ENCODE assay signal across 26 mouse cellular contexts in the genomic region with DNA sequence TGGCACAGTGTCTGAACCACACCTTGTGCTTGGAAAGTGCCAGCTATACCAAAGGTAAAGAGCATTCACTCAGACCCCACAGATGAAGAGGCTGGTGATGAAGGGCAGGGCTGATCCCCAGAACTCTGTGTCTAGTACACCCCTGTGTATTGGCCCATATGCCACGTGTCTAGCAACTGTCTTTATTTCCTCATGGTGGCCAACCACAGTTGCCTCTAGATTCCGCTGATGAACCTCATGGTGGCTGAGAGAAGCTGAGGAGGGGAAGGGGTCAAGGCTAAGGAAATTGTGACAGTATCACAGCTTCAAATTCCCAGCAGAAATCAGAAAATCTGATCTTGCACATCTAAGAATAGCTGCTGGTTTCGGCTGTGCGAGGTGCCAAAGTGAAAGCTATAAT.
DNase-seq lines count a peak whose midpoint lies in the region; ATAC-seq and TF ChIP-seq lines count a peak whose summit lies in the region.
"Had no signal": no experiment of that assay in that cellular context is flagged by ENCODE, and none has a peak within 500 bp of the region (broad histone marks: within the 10 kb centered on the region; RNA-seq: fewer than 3 reads in every experiment).

No protein-coding gene starts in this region.

- 0 out of 2 replicates have a peak overlapping the region, but pooled peaks have one; percentile 4 for H3K4me3 ChIP-seq in gastrocnemius, adult 2 months
- no peak overlapping the region for H3K4me3 ChIP-seq in left cerebral cortex, adult 2 months
- H3K4me3 ChIP-seq in olfactory bulb, adult 2 months (ENCODE audit: insufficient read depth, low read depth, low read length): no peak overlapping the region
- H3K4me3 ChIP-seq: embryonic facial prominence, embryonic 10.5 days; embryonic facial prominence, embryonic 13.5 days; forebrain, embryonic 10.5 days; heart, embryonic 13.5 days had no signal

- 30% methylated on average over 4 of the region's 4 CpGs for WGBS in olfactory bulb, adult 2 months

- intact Hi-C loops in gastrocnemius, adult 2 months (cut with DNase I): loop anchor here (5.0 kb wide), 1 partner anchor 127 kb away; no protein-coding TSS in a partner anchor
- intact Hi-C loops in left cerebral cortex, adult 2 months (cut with DNase I): no loop called here
- intact Hi-C loops in left cerebral cortex, postnatal 4 days (cut with DNase I): no loop called here

- TF ChIP-seq CTCF in gastrocnemius, adult 2 months (IDR thresholded peaks at IDR 0.05): no peak
- no peak for TF ChIP-seq CTCF in left cerebral cortex, adult 2 months (IDR thresholded peaks at IDR 0.05)
- TF ChIP-seq CTCF in olfactory bulb, adult 2 months (IDR thresholded peaks at IDR 0.05; ENCODE audit: insufficient read depth, low read depth, low read length): no peak

- H3K4me1 ChIP-seq in olfactory bulb, adult 2 months (ENCODE audit: control insufficient read depth, insufficient read depth, low read length): peaks cover 42% of the 10 kb centered on the region
- H3K4me1 ChIP-seq: embryonic facial prominence, embryonic 10.5 days; embryonic facial prominence, embryonic 13.5 days; forebrain, embryonic 10.5 days; heart, embryonic 13.5 days had no signal

- peak; percentile 67 for ATAC-seq in granulocyte monocyte progenitor cell, adult 5-6 weeks (replicated peaks; ENCODE audit: poor library complexity, severe bottlenecking)
- ATAC-seq in erythroblast, adult 5-6 weeks (replicated peaks; ENCODE audit: low FRiP score, poor library complexity, severe bottlenecking): no peak
- ATAC-seq in monocyte, adult 5-6 weeks (replicated peaks; ENCODE audit: insufficient number of reproducible peaks, low FRiP score, low TSS enrichment, poor library complexity, severe bottlenecking): no peak
- ATAC-seq: activated CD4-positive, CD25-positive, alpha-beta regulatory T cell, adult 4 months; forebrain, embryonic 14.5 days; hindbrain, postnatal 0 days; inflammation-experienced regulatory T-cells, adult 6 months; intestine, embryonic 16.5 days had no signal

- H3K27ac ChIP-seq in gastrocnemius, adult 2 months: peak overlapping the region; percentile 57
- peak overlapping the region; percentile 37 for H3K27ac ChIP-seq in left cerebral cortex, adult 2 months
- H3K27ac ChIP-seq in olfactory bulb, adult 2 months (ENCODE audit: insufficient read depth, low read depth, low read length): peak overlapping the region; percentile 95
- H3K27ac ChIP-seq: embryonic facial prominence, embryonic 10.5 days; embryonic facial prominence, embryonic 13.5 days; forebrain, embryonic 10.5 days; heart, embryonic 13.5 days; hindbrain, embryonic 14.5 days; hindbrain, postnatal 0 days had no signal

- DNase-seq in gastrocnemius, adult 2 months: no peak
- DNase-seq in gastrocnemius, postnatal 10 days: no peak
- DNase-seq in left cerebral cortex, adult 2 months (ENCODE audit: extremely low spot score in 1 of 2, low spot score in 2 of 2): no peak
- DNase-seq in left cerebral cortex, postnatal 4 days: no peak
- DNase-seq: adrenal gland, postnatal 10 days; cerebellum, adult 11-12 months; cerebellum, adult 8-10 months; cerebellum, postnatal 10 days; cerebellum, postnatal 36 days; embryo, embryonic 11 days; gastrocnemius, postnatal 36 days; heart, postnatal 4 days had no signal

- TF ChIP-seq POLR2A in olfactory bulb, adult 2 months (IDR thresholded peaks at IDR 0.05; ENCODE audit: insufficient read depth, low read depth, low read length): no peak

Comparison
In these comparisons a context has a peak if more than half of its experiments do, and no peak if none do; other contexts are left out.
1. H3K27ac ChIP-seq: peak in every context shown above with its lines; median percentile 95 in olfactory bulb, adult 2 months; 57 in gastrocnemius, adult 2 months; 37 in left cerebral cortex, adult 2 months.